Mouse (Mus musculus) heart, embryonic 16.5 days (tissue): ENCODE data around the gene Spata13. TPM values are rescaled to one million over a fixed set of nuclear protein-coding genes. Genes with fewer than 3 reads are reported as not detected.

Experiments
- ATAC-seq: fragments of 200-750 bp; cut with Nextera tagmentation; replicated peaks from 2 replicates; pipeline ENCODE4 v1.8.0; 2017; ENCODE audit warnings: moderate number of reproducible peaks; ENCODE audit not compliant: insufficient read depth, low FRiP score; ENCODE audit errors: extremely low read depth
- H3K27ac ChIP-seq: fragments of 300-500 bp; sonication (generic); 2 replicates; pipeline ENCODE4 v1.5.1; 2014; ENCODE audit warnings: mild to moderate bottlenecking, low read length, control low read depth, moderate library complexity
- H3K27me3 ChIP-seq: fragments of 300-500 bp; sonication (generic); 2 replicates; pipeline ENCODE4 v1.6.1; 2014; ENCODE audit warnings: low read length, mixed read lengths; ENCODE audit not compliant: control insufficient read depth, insufficient read depth
- H3K36me3 ChIP-seq: fragments of 300-500 bp; sonication (generic); 2 replicates; pipeline ENCODE4 v1.6.1; 2014; ENCODE audit not compliant: control insufficient read depth, insufficient read depth
- H3K4me1 ChIP-seq: fragments of 300-500 bp; sonication (generic); 2 replicates; pipeline ENCODE4 v1.6.1; 2014; ENCODE audit warnings: low read length, mixed read lengths; ENCODE audit not compliant: control insufficient read depth, insufficient read depth
- H3K4me2 ChIP-seq: fragments of 300-500 bp; sonication (generic); 2 replicates; pipeline ENCODE4 v1.6.1; 2014; ENCODE audit warnings: low read depth, mild to moderate bottlenecking, control low read depth, low read length
- H3K4me3 ChIP-seq: fragments of 300-500 bp; sonication (generic); 2 replicates; pipeline ENCODE4 v1.5.1; 2014; ENCODE audit warnings: mild to moderate bottlenecking, control low read depth, low read length
- H3K9ac ChIP-seq: fragments of 300-500 bp; sonication (generic); 2 replicates; pipeline ENCODE4 v1.6.1; 2014; ENCODE audit warnings: low read length, control low read depth
- H3K9me3 ChIP-seq: fragments of 300-500 bp; sonication (generic); replicated peaks from 2 replicates; pipeline ENCODE4 v1.6.1; 2016; ENCODE audit warnings: low read length; ENCODE audit not compliant: control insufficient read depth
- WGBS: fragments of 180-500 bp; shearing (Covaris S2); extraction: QIAGEN DNeasy Blood & Tissue Kit; methylation state at CpG from one replicate; pipeline ENCODE4 v1.1.7; 2014; 5-methylcytosine and 5-hydroxymethylcytosine counted together
- polyA plus RNA-seq: library from polyadenylated mRNA; unstranded; fragments of >200 nt; fragmentation: Nextera tagmentation; extraction: Ambion mirVana; gene quantifications from 2 replicates; pipeline ENCODE4 v1.2.1, GENCODE M21; 2015

The Spata13 gene
- polyA plus RNA-seq, 1 experiment from 2014 or later = 21.4 TPM

DNA sequence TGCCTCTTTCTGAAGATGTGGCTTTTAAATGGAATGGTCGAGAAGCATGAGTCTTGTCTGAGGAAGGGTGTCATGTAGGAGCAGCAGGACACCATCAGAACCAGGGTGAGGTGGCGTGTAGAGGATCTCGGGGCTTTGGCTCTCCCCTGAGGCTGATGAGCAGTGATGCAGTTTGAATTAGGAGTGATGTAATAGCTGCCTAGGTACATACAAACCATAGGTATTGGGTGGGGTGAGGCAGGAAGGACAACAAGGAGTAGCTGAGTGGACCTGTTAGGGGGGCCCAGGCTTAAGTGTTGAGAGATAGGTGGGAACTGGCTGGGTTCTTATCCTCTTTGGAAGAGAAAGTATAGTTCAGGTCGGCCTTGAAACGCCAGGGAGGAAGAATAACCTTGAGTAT, 106.7 kb downstream of the Spata13 start:
- Histone ChIP-seq H3K4me1 (peaks cover 90% of the 10 kb centered on the region), H3K9ac (peak overlapping the region; percentile 56), H3K4me2 (peak overlapping the region; percentile 45), H3K4me3 (no peak overlapping the region), H3K27me3 (no peaks in the 10 kb centered on the region), H3K36me3 (no peaks in the 10 kb centered on the region), H3K9me3 (no peaks in the 10 kb centered on the region), H3K27ac (peak overlapping the region; percentile 96)
- ATAC-seq = no peak
- 53% methylated on average over 5 of the region's 5 CpGs for WGBS

- WGBS = 35% methylated on average over 8 of the region's 8 CpGs
- Histone ChIP-seq H3K4me2 (peak overlapping the region; percentile 45), H3K36me3 (peaks cover 4% of the 10 kb centered on the region; the same call in 1 of the 2 replicates), H3K4me1 (peaks cover 88% of the 10 kb centered on the region), H3K9ac (peak overlapping the region; percentile 56), H3K4me3 (no peak overlapping the region), H3K27me3 (no peaks in the 10 kb centered on the region), H3K9me3 (no peaks in the 10 kb centered on the region), H3K27ac (peak overlapping the region; percentile 96)
- peak; percentile 41 for ATAC-seq
Observed at GRCm38 (mm10) chr14:60741033-60741432, 107.2 kb downstream of the Spata13 start.

DNA sequence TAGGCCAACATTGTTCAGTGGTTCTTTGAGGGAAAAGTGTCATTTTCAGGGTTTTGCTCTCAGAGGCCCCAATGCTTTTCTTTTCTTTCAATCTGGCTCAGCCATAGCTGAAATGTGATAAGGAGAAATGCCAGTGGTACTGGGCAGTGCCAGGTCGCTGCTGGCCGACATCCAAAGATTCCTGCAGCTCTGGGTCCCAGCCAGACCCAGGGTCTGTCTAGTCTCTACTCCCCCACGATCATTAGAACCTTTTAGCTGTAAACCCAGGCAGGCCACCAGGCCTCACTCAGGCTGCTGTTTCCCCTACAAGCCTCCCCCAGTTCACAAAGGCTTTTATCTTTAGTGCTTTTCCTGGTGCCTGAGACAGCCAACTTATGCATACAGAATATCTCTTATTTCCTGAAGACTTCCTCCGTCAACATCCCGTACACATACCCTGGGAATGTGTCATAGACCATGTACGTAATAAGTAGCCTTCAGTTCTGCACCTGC, 107.7 kb downstream of the Spata13 start:
- Histone ChIP-seq H3K9ac (peak overlapping the region; percentile 56), H3K27ac (peak overlapping the region; percentile 96), H3K9me3 (no peaks in the 10 kb centered on the region), H3K4me1 (peaks cover 83% of the 10 kb centered on the region), H3K4me3 (no peak overlapping the region), H3K4me2 (peak overlapping the region; percentile 45), H3K36me3 (peaks cover 9% of the 10 kb centered on the region), H3K27me3 (no peaks in the 10 kb centered on the region)
- 15% methylated on average over 6 of the region's 6 CpGs for WGBS
- ATAC-seq = peak; percentile 80

GRCm38 (mm10) chr14:60743681-60744080, 109.9 kb downstream of the Spata13 start:
- Histone ChIP-seq H3K9ac (no peak overlapping the region), H3K27me3 (no peaks in the 10 kb centered on the region), H3K4me3 (no peak overlapping the region), H3K4me2 (no peak overlapping the region), H3K4me1 (peaks cover 62% of the 10 kb centered on the region), H3K36me3 (peaks cover 16% of the 10 kb centered on the region), H3K27ac (no peak overlapping the region), H3K9me3 (no peaks in the 10 kb centered on the region)
- ATAC-seq = no peak
- 70% methylated on average over 9 of the region's 9 CpGs for WGBS

DNA sequence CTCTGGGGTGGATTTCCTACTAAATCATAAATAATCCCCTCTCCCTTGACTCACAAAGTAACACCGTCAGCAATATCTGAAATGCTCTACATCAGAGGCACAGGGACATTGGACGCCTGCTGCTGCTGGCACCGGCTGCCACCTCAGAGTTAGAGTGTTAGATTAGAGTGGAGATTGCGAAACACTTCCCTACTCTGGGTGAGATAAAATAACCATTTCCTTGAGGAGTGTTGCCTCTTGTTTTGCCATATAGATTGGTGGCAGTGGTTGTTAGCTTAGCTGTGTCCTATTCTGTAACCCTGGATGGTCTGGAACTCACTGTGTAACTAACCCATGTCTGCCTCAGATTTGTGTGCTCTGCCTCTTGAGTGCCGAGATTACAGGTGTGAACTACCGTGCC, 111.4 kb downstream of the Spata13 start:
- Histone ChIP-seq H3K36me3 (peaks cover 21% of the 10 kb centered on the region), H3K4me2 (no peak overlapping the region), H3K9me3 (no peaks in the 10 kb centered on the region), H3K4me1 (peaks cover 57% of the 10 kb centered on the region), H3K27ac (no peak overlapping the region), H3K9ac (no peak overlapping the region), H3K4me3 (no peak overlapping the region), H3K27me3 (no peaks in the 10 kb centered on the region)
- ATAC-seq = no peak
- WGBS = 51% methylated on average over 6 of the region's 6 CpGs

DNA sequence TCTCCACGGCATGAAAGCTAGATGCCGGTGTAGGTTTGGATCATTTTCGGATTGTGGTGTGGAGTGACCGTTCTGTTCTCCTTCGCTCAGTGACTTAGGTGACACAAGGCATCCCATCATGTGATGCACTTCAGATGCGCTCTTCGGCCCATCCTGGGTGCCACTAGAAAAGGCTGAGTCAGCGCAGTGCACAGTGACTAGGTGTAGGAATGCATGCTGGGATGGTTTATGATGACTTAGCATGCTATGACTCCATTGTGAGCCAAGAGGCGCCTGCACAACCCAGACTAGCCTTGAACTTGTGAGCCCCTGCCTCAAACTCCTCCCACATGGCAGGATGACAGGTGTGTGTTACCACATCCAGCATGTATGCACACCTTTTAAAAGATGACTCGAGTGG, 112.3 kb downstream of the Spata13 start:
- H3K4me1 ChIP-seq = peaks cover 51% of the 10 kb centered on the region
- no peak for ATAC-seq
- H3K4me3 ChIP-seq = no peak overlapping the region
- H3K4me2 ChIP-seq = no peak overlapping the region
- no peak overlapping the region for H3K27ac ChIP-seq
- WGBS = 93% methylated on average over 10 of the region's 10 CpGs
- no peaks in the 10 kb centered on the region for H3K9me3 ChIP-seq
- no peak overlapping the region for H3K9ac ChIP-seq
- H3K27me3 ChIP-seq = no peaks in the 10 kb centered on the region
- H3K36me3 ChIP-seq = peaks cover 27% of the 10 kb centered on the region

DNA sequence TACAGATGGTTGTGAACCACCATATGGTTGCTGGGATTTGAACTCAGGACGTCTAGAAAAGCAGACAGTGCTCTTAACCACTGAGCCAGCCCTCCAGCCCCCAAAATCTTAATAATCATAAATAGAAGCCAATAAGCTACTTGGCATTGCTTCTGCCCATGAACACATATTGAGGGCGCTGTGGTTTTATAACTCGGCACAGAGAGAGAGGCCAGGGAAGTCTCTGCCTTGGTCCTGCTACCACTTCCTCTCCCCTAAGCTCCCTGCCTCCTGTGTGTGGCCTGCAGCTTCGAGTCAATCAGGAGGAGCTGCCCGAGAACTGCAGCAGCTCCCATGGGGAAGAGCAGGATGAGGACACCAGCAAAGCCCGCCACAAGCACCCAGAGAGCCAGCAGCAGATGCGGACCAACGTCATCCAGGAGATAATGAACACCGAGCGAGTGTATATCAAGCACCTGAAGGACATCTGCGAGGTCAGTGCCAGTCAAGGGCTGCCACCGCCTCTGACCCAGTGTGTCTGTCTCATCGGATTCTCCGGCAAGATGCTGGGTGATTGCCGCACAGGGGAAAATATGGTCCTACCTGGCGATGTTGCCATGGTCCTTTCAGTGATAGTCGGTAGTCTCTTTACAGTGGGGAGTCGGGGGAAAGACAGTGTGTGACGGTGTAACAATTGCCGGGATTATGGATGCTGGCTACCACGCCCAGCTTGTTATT, 113.5 kb downstream of the Spata13 start:
- 82% methylated on average over 21 of the region's 21 CpGs for WGBS
- no peak overlapping the region for H3K27ac ChIP-seq
- H3K4me3 ChIP-seq = no peak overlapping the region
- peaks cover 33% of the 10 kb centered on the region for H3K36me3 ChIP-seq
- no peak overlapping the region for H3K9ac ChIP-seq
- no peaks in the 10 kb centered on the region for H3K9me3 ChIP-seq
- H3K27me3 ChIP-seq = no peaks in the 10 kb centered on the region
- peaks cover 40% of the 10 kb centered on the region for H3K4me1 ChIP-seq
- no peak overlapping the region for H3K4me2 ChIP-seq
- ATAC-seq = no peak

DNA sequence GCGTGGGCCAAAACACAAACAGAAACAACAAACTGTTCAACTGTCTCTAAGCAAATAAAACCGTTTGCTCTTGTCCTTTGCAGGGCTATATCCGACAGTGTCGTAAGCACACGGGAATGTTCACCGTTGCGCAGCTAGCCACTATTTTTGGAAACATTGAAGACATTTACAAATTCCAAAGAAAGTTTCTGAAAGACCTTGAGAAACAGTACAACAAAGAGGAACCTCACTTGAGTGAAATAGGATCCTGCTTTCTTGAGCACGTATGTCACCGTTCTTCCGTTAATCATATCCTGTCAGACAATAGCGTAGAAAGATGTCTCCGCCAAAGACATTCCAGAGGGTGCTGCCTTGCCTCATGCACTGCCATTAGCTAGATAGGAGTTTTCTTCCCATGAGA, 116.1 kb downstream of the Spata13 start:
- 0 out of 2 replicates have a peak overlapping the region, but pooled peaks have one; percentile 3 for H3K4me2 ChIP-seq
- H3K27me3 ChIP-seq = no peaks in the 10 kb centered on the region
- peak overlapping the region; percentile 60 for H3K27ac ChIP-seq
- H3K9ac ChIP-seq = no peak overlapping the region; the same call in 1 of the 2 replicates
- H3K36me3 ChIP-seq = peaks cover 51% of the 10 kb centered on the region
- peak; percentile 52 for ATAC-seq
- H3K4me1 ChIP-seq = peaks cover 17% of the 10 kb centered on the region
- no peaks in the 10 kb centered on the region for H3K9me3 ChIP-seq
- H3K4me3 ChIP-seq = no peak overlapping the region
- 35% methylated on average over 12 of the region's 12 CpGs for WGBS

- no peak overlapping the region for H3K27ac ChIP-seq
- no peaks in the 10 kb centered on the region for H3K27me3 ChIP-seq
- 91% methylated on average over 16 of the region's 16 CpGs for WGBS
- no peak overlapping the region for H3K4me3 ChIP-seq
- no peaks in the 10 kb centered on the region for H3K9me3 ChIP-seq
- peaks cover 12% of the 10 kb centered on the region for H3K4me1 ChIP-seq
- no peak overlapping the region for H3K4me2 ChIP-seq
- H3K9ac ChIP-seq = no peak overlapping the region
- peaks cover 58% of the 10 kb centered on the region for H3K36me3 ChIP-seq
- no peak for ATAC-seq
Observed at GRCm38 (mm10) chr14:60751581-60751980, 117.8 kb downstream of the Spata13 start.
